30 mouse cellular contexts compared by ENCODE assay signal in genomic region chr7:29942740-29943139, GRCm38 (mm10). TPM values are rescaled to one million over a fixed set of nuclear protein-coding genes. Genes with fewer than 3 reads are reported as not detected.
DNase-seq lines count a peak whose midpoint lies in the region; ATAC-seq and TF ChIP-seq lines count a peak whose summit lies in the region.
"Had no signal": no experiment of that assay in that cellular context is flagged by ENCODE, and none has a peak within 500 bp of the region (broad histone marks: within the 10 kb centered on the region; RNA-seq: fewer than 3 reads in every experiment).

No protein-coding gene starts in this region.

- H3K27ac ChIP-seq in lung, postnatal 0 days (ENCODE audit: low read length) = no peak overlapping the region; the same call in 1 of the 2 replicates
- H3K27ac ChIP-seq in ES-Bruce4 (ENCODE audit: insufficient read depth, low read length) (peak overlapping the region; percentile 99), ES-E14 (ENCODE audit: insufficient read depth, low read depth, low read length, poor library complexity, severe bottlenecking) (no peak overlapping the region; the same call in 1 of the 2 replicates)
- H3K27ac ChIP-seq in kidney, embryonic 14.5 days (ENCODE audit: low read depth, low read length) = no peak overlapping the region
- H3K27ac ChIP-seq: heart, embryonic 13.5 days; hindbrain, postnatal 0 days; limb, embryonic 12.5 days; liver, embryonic 12.5 days; midbrain, embryonic 13.5 days; neural tube, embryonic 15.5 days had no signal

- TF ChIP-seq CTCF in lung, postnatal 0 days (IDR thresholded peaks at IDR 0.05) = no peak
- no peak for TF ChIP-seq CTCF in ES-Bruce4 (IDR thresholded peaks at IDR 0.05; ENCODE audit: low read depth, low read length)
- TF ChIP-seq CTCF in brain, embryonic 14.5 days (IDR thresholded peaks at IDR 0.05; ENCODE audit: borderline replicate concordance, extremely low read depth, insufficient read depth, insufficient read length) = no peak

- H3K36me3 ChIP-seq in lung, postnatal 0 days (ENCODE audit: insufficient read depth, low read length) = peaks cover 5% of the 10 kb centered on the region; the same call in 1 of the 2 replicates
- no peaks in the 10 kb centered on the region for H3K36me3 ChIP-seq in ES-Bruce4 (ENCODE audit: control insufficient read depth, insufficient read depth, low read length, poor library complexity, severe bottlenecking)
- H3K36me3 ChIP-seq in ES-E14 (ENCODE audit: control insufficient read depth, insufficient read depth, low read length, poor library complexity, severe bottlenecking) = peaks cover 4% of the 10 kb centered on the region; the same call in 1 of the 2 replicates
- H3K36me3 ChIP-seq in kidney, embryonic 14.5 days (ENCODE audit: control insufficient read depth, insufficient read depth, low read length) = peaks cover 23% of the 10 kb centered on the region

- H3K27me3 ChIP-seq in lung, postnatal 0 days (replicated peaks; ENCODE audit: insufficient read depth, low read length) = no peaks in the 10 kb centered on the region
- H3K27me3 ChIP-seq in ES-Bruce4 (ENCODE audit: control insufficient read depth, insufficient read depth, low read length, poor library complexity, severe bottlenecking) = no peaks in the 10 kb centered on the region
- H3K27me3 ChIP-seq in kidney, embryonic 14.5 days (ENCODE audit: control insufficient read depth, insufficient read depth, low read length) = no peaks in the 10 kb centered on the region
- H3K27me3 ChIP-seq: heart, embryonic 13.5 days; limb, embryonic 12.5 days; liver, embryonic 12.5 days; megakaryocyte, embryonic 14.5 days; midbrain, embryonic 13.5 days; neural tube, embryonic 15.5 days had no signal

- no peak overlapping the region for H3K4me2 ChIP-seq in lung, postnatal 0 days (replicated peaks; ENCODE audit: low read depth, low read length)
- H3K4me2 ChIP-seq in kidney, embryonic 14.5 days (replicated peaks; ENCODE audit: low read depth, low read length) = no peak overlapping the region
- H3K4me2 ChIP-seq: heart, embryonic 13.5 days; limb, embryonic 12.5 days; liver, embryonic 12.5 days; midbrain, embryonic 13.5 days; neural tube, embryonic 15.5 days had no signal

- TF ChIP-seq EP300 in lung, postnatal 0 days (IDR thresholded peaks at IDR 0.05) = no peak
- TF ChIP-seq EP300 in ES-Bruce4 (IDR thresholded peaks at IDR 0.05; ENCODE audit: insufficient read depth, low read depth, low read length) = peak; percentile 68; the same call in 1 of the 2 replicates

- H3K4me1 ChIP-seq in lung, postnatal 0 days (ENCODE audit: insufficient read depth, low read depth, low read length) = no peaks in the 10 kb centered on the region
- peaks cover 9% of the 10 kb centered on the region for H3K4me1 ChIP-seq in ES-Bruce4 (ENCODE audit: control insufficient read depth, insufficient read depth, low read length)
- H3K4me1 ChIP-seq in ES-E14 (ENCODE audit: control insufficient read depth in 2 of 2, insufficient read depth in 2 of 2, low read length in 2 of 2, poor library complexity in 1 of 2) = peaks cover 3 to 18% of the 10 kb centered on the region in 2 experiments; a peak in 3 of 4 replicates
- H3K4me1 ChIP-seq in kidney, embryonic 14.5 days (ENCODE audit: control insufficient read depth, insufficient read depth, low read length) = no peaks in the 10 kb centered on the region
- H3K4me1 ChIP-seq: limb, embryonic 12.5 days; liver, embryonic 12.5 days; megakaryocyte, embryonic 14.5 days; midbrain, embryonic 13.5 days; neural tube, embryonic 15.5 days had no signal

- WGBS in lung, postnatal 0 days = 28% methylated on average over 2 of the region's 2 CpGs
- WGBS in kidney, embryonic 14.5 days = 56% methylated on average over 2 of the region's 2 CpGs

- DNase-seq in lung, postnatal 0 days (ENCODE audit: low spot score) = peak; percentile 31
- no peak for DNase-seq in lung, postnatal 4 days
- DNase-seq in ES-E14 (ENCODE audit: low read depth, low spot score) = peak; percentile 52
- DNase-seq in brain, embryonic 14.5 days (ENCODE audit: low read depth) = peak; percentile 9
- DNase-seq: adrenal gland, adult 8-10 months; B cell, adult 2 months; cerebellum, adult 18-20 months; cerebellum, postnatal 10 days; forebrain, postnatal 0 days; gastrocnemius, postnatal 10 days; heart, postnatal 14 days; kidney, adult 8-10 months; kidney, postnatal 10 days; liver, postnatal 0 days; right cerebral cortex, adult 18-20 months; spleen, adult 18-20 months; thymus, adult 18-20 months; thymus, postnatal 25 days had no signal

- in situ Hi-C loops in ES-E14 (cut with MboI; ENCODE audit: low sequenced_read_pairs in 2 of 2, unreplicated experiment in 2 of 2) = no loop called here

- H3K9me3 ChIP-seq in lung, postnatal 0 days (ENCODE audit: low read length) = no peaks in the 10 kb centered on the region
- H3K9me3 ChIP-seq in ES-Bruce4 (replicated peaks; ENCODE audit: control insufficient read depth, insufficient read depth, low read length, poor library complexity, severe bottlenecking) = no peaks in the 10 kb centered on the region
- H3K9me3 ChIP-seq in ES-E14 (ENCODE audit: control insufficient read depth, insufficient read depth, low read depth, low read length) = no peaks in the 10 kb centered on the region
- no peaks in the 10 kb centered on the region for H3K9me3 ChIP-seq in kidney, embryonic 14.5 days (ENCODE audit: control insufficient read depth, low read length)
- H3K9me3 ChIP-seq: heart, embryonic 13.5 days; limb, embryonic 12.5 days; liver, embryonic 12.5 days; midbrain, embryonic 13.5 days; neural tube, embryonic 15.5 days had no signal

- H3K4me3 ChIP-seq in lung, postnatal 0 days (ENCODE audit: low read depth, low read length) = no peak overlapping the region
- no peak overlapping the region; the same call in 1 of the 2 replicates for H3K4me3 ChIP-seq in ES-Bruce4 (ENCODE audit: low read depth, low read length)
- peak overlapping the region; percentile 48 to 56 for H3K4me3 ChIP-seq in ES-E14 (ENCODE audit: insufficient read depth in 1 of 2, low read depth in 1 of 2, low read length in 2 of 2, poor library complexity in 1 of 2, severe bottlenecking in 1 of 2)
- H3K4me3 ChIP-seq in kidney, embryonic 14.5 days (ENCODE audit: low read length) = no peak overlapping the region
- H3K4me3 ChIP-seq: erythroblast, embryonic 14.5 days; heart, embryonic 13.5 days; limb, embryonic 12.5 days; liver, embryonic 12.5 days; megakaryocyte, embryonic 14.5 days; midbrain, embryonic 13.5 days; neural tube, embryonic 15.5 days had no signal

- H3K9ac ChIP-seq in lung, postnatal 0 days (replicated peaks; ENCODE audit: low read depth) = no peak overlapping the region
- H3K9ac ChIP-seq in ES-Bruce4 (ENCODE audit: low read depth, poor library complexity, severe bottlenecking) (peak overlapping the region; percentile 73), ES-E14 (ENCODE audit: insufficient read depth, low read depth, low read length, poor library complexity, severe bottlenecking) (no peak overlapping the region; the same call in 1 of the 2 replicates)
- H3K9ac ChIP-seq in kidney, embryonic 14.5 days (ENCODE audit: low read depth, low read length) = no peak overlapping the region
- H3K9ac ChIP-seq: forebrain, postnatal 0 days; heart, embryonic 13.5 days; limb, embryonic 12.5 days; liver, embryonic 12.5 days; liver, postnatal 0 days; midbrain, embryonic 13.5 days; neural tube, embryonic 15.5 days had no signal

- no peak for TF ChIP-seq POLR2A in ES-Bruce4 (IDR thresholded peaks at IDR 0.05; ENCODE audit: insufficient read depth, low read length)
- no peak for TF ChIP-seq POLR2A in brain, embryonic 14.5 days (IDR thresholded peaks at IDR 0.05; ENCODE audit: borderline replicate concordance, extremely low read depth, insufficient read depth, insufficient read length, poor library complexity, severe bottlenecking)

- peak; percentile 40; the same call in 1 of the 2 replicates for ATAC-seq in lung, postnatal 0 days
- ATAC-seq in inflammation-experienced regulatory T-cells, adult 6 months = no peak
- no peak for ATAC-seq in kidney, embryonic 14.5 days (ENCODE audit: low FRiP score, low TSS enrichment)
- ATAC-seq: forebrain, postnatal 0 days; hindbrain, postnatal 0 days; intestine, embryonic 16.5 days; liver, embryonic 12.5 days; liver, postnatal 0 days; midbrain, embryonic 13.5 days had no signal

TF ChIP-seq in ES-E14, 5 proteins besides CTCF, POLR2A, EP300 and RAD21 (continues in another document):
- TF ChIP-seq ZNF384 (IDR thresholded peaks at IDR 0.05; ENCODE audit: low read depth, low read length) = no peak

RNA-seq across cellular contexts. Expression of gene Zfp74, which starts 11.1 kb away (rescaled TPM):
- 5.1 and 6.7 TPM in 2 replicates for polyA plus RNA-seq in lung, postnatal 0 days (2015; fragmentation: Nextera tagmentation; extraction: Ambion mirVana)
- 19.6 and 19.7 TPM in 2 replicates for polyA plus RNA-seq in ES-Bruce4 (2011; ENCODE audit: insufficient read depth, insufficient read length, low read depth, missing spikeins)
- total RNA-seq in ES-E14 (2012; rRNA removed) = 11.7 and 24.1 TPM in 2 replicates
- 11.0 and 14.3 TPM in 2 replicates for polyA plus RNA-seq in brain, embryonic 14.5 days (2012; rRNA removed)
- 1 to 10 TPM; 3.8 to 4.7 (median 4.6) TPM for polyA plus RNA-seq in inflammation-experienced regulatory T-cells, adult 6 months (2017; shearing (Covaris generic))
- 7.2 and 11.0 TPM in 2 replicates for polyA plus RNA-seq in kidney, embryonic 14.5 days (2014; fragmentation: Nextera tagmentation; extraction: Ambion mirVana)

RNA-seq across cellular contexts. Expression of gene Zfp383, which starts 34.7 kb away (rescaled TPM):
- 3.4 and 3.7 TPM in 2 replicates for polyA plus RNA-seq in lung, postnatal 0 days (2015; fragmentation: Nextera tagmentation; extraction: Ambion mirVana)
- polyA plus RNA-seq in ES-Bruce4 (2011; ENCODE audit: insufficient read depth, insufficient read length, low read depth, missing spikeins) = 10.4 and 10.8 TPM in 2 replicates
- 5.1 and 5.4 TPM in 2 replicates for total RNA-seq in ES-E14 (2012; rRNA removed)
- 17.5 and 18.2 TPM in 2 replicates for polyA plus RNA-seq in brain, embryonic 14.5 days (2012; rRNA removed)
- 1 to 10 TPM in 1 of 3 experiments, under 1 TPM in 2; 0.63 to 1.0 (median 0.80) TPM for polyA plus RNA-seq in inflammation-experienced regulatory T-cells, adult 6 months (2017; shearing (Covaris generic))
- 5.7 and 7.2 TPM in 2 replicates for polyA plus RNA-seq in kidney, embryonic 14.5 days (2014; fragmentation: Nextera tagmentation; extraction: Ambion mirVana)
- polyA plus RNA-seq: erythroblast, embryonic 14.5 days had no signal

RNA-seq across cellular contexts. Expression of gene Zfp27, which starts 36.4 kb away (rescaled TPM):
- polyA plus RNA-seq in lung, postnatal 0 days (2015; fragmentation: Nextera tagmentation; extraction: Ambion mirVana) = 4.2 and 5.0 TPM in 2 replicates
- polyA plus RNA-seq in ES-Bruce4 (2011; ENCODE audit: insufficient read depth, insufficient read length, low read depth, missing spikeins) = 3.7 and 5.0 TPM in 2 replicates
- total RNA-seq in ES-E14 (2012; rRNA removed) = 5.1 and 6.1 TPM in 2 replicates
- 12.2 and 13.9 TPM in 2 replicates for polyA plus RNA-seq in brain, embryonic 14.5 days (2012; rRNA removed)
- 1 to 10 TPM; 5.8 to 8.4 (median 7.1) TPM for polyA plus RNA-seq in inflammation-experienced regulatory T-cells, adult 6 months (2017; shearing (Covaris generic))
- 8.7 and 13.0 TPM in 2 replicates for polyA plus RNA-seq in kidney, embryonic 14.5 days (2014; fragmentation: Nextera tagmentation; extraction: Ambion mirVana)

RNA-seq across cellular contexts. Expression of gene Zfp568, which starts 41.0 kb away (rescaled TPM):
- 4.1 and 5.8 TPM in 2 replicates for polyA plus RNA-seq in lung, postnatal 0 days (2015; fragmentation: Nextera tagmentation; extraction: Ambion mirVana)
- 98.0 and 103 TPM in 2 replicates for polyA plus RNA-seq in ES-Bruce4 (2011; ENCODE audit: insufficient read depth, insufficient read length, low read depth, missing spikeins)
- total RNA-seq in ES-E14 (2012; rRNA removed) = 120 and 126 TPM in 2 replicates
- polyA plus RNA-seq in brain, embryonic 14.5 days (2012; rRNA removed) = 6.4 and 7.2 TPM in 2 replicates
- 1 to 10 TPM; 1.8 to 2.0 (median 2.0) TPM for polyA plus RNA-seq in inflammation-experienced regulatory T-cells, adult 6 months (2017; shearing (Covaris generic))
- 13.4 and 26.6 TPM in 2 replicates for polyA plus RNA-seq in kidney, embryonic 14.5 days (2014; fragmentation: Nextera tagmentation; extraction: Ambion mirVana)

Comparison
In these comparisons a context has a peak if more than half of its experiments do, and no peak if none do; other contexts are left out.
1. DNase-seq: peak in lung, postnatal 0 days (single experiment), ES-E14 (single experiment) and brain, embryonic 14.5 days (single experiment); none in lung, postnatal 4 days (0 of 2).
2. H3K4me3 ChIP-seq: peak in ES-E14 (2 of 2); none in lung, postnatal 0 days (single experiment), ES-Bruce4 (single experiment) and kidney, embryonic 14.5 days (single experiment).